Mouse (Mus musculus) E14TG2a.4 (cell line): Measurements from ENCODE around the gene Sdhaf1.

Experiments used
- CTCF ChIP-seq: conservative IDR thresholded peaks from 2 replicates; pipeline ENCODE4 v1.5.1; 2014; ENCODE audit warnings: low read length
- NANOG ChIP-seq: IDR thresholded peaks from 2 replicates; pipeline ENCODE4 v1.6.1; 2014; ENCODE audit warnings: borderline replicate concordance, low read length, mixed read lengths
- POU5F1 ChIP-seq: IDR thresholded peaks from 2 replicates; pipeline ENCODE4 v1.6.1; 2014; ENCODE audit warnings: low read length, borderline replicate concordance

DNA sequence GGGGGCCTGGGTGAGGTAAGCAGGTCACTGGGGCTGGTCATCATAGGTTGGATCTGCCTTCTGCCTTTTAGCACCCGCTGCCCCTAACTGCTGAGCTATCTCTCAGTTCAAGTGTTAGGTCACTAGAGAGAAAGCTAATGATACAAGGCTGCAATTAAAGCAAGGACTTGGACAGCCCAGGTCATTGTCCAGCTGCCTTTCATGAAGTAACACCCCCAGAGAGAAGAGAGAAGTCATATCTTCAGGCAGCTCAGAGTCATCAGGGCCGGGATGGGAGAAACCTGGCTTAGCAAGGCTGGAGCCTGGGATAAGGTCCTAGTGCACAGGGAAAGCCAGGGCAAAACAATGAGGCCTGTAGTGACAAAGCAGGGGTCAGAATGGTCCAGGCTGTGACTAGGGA, 43.8 kb upstream of the Sdhaf1 start:
- TF ChIP-seq CTCF (no peak), NANOG (no peak), POU5F1 (no peak)
